Mouse (Mus musculus): ENCODE measurements around the gene Klf7. TPM values are rescaled to one million over a fixed set of nuclear protein-coding genes. Genes with fewer than 3 reads are reported as not detected.

Gene Klf7
- polyA plus RNA-seq, 1 experiment: 22.6 TPM

GRCm38 (mm10) chr1:64018466-64019077 lies 103.5 kb downstream of the Klf7 start:
- Histone ChIP-seq H3K4me1 (ENCODE audit: control insufficient read depth, insufficient read depth, low read length) (no peaks in the 10 kb centered on the region), H3K9me3 (replicated peaks; ENCODE audit: control insufficient read depth, insufficient read depth, low read length, poor library complexity, severe bottlenecking) (no peaks in the 10 kb centered on the region), H3K4me3 (ENCODE audit: low read depth, low read length) (no peak overlapping the region), H3K9ac (ENCODE audit: low read depth, poor library complexity, severe bottlenecking) (no peak overlapping the region), H3K27me3 (ENCODE audit: control insufficient read depth, insufficient read depth, low read length, poor library complexity, severe bottlenecking) (no peaks in the 10 kb centered on the region), H3K27ac (ENCODE audit: insufficient read depth, low read length) (no peak overlapping the region), H3K36me3 (ENCODE audit: control insufficient read depth, insufficient read depth, low read length, poor library complexity, severe bottlenecking) (no peaks in the 10 kb centered on the region)
- TF ChIP-seq CTCF (IDR thresholded peaks at IDR 0.05; ENCODE audit: low read depth, low read length): no peak
- no peak for TF ChIP-seq POLR2A (IDR thresholded peaks at IDR 0.05; ENCODE audit: insufficient read depth, low read length)
- TF ChIP-seq EP300 (IDR thresholded peaks at IDR 0.05; ENCODE audit: insufficient read depth, low read depth, low read length): no peak

GRCm38 (mm10) chr1:64014091-64014490 lies 108.0 kb downstream of the Klf7 start:
- TF ChIP-seq CTCF (IDR thresholded peaks at IDR 0.05; ENCODE audit: low read depth, low read length) (no peak), POLR2A (IDR thresholded peaks at IDR 0.05; ENCODE audit: insufficient read depth, low read length) (no peak), EP300 (IDR thresholded peaks at IDR 0.05; ENCODE audit: insufficient read depth, low read depth, low read length) (no peak)
- H3K27ac ChIP-seq (ENCODE audit: insufficient read depth, low read length): no peak overlapping the region
- no peaks in the 10 kb centered on the region for H3K4me1 ChIP-seq (ENCODE audit: control insufficient read depth, insufficient read depth, low read length)
- no peaks in the 10 kb centered on the region for H3K36me3 ChIP-seq (ENCODE audit: control insufficient read depth, insufficient read depth, low read length, poor library complexity, severe bottlenecking)
- H3K9ac ChIP-seq (ENCODE audit: low read depth, poor library complexity, severe bottlenecking): no peak overlapping the region
- no peaks in the 10 kb centered on the region for H3K27me3 ChIP-seq (ENCODE audit: control insufficient read depth, insufficient read depth, low read length, poor library complexity, severe bottlenecking)
- H3K4me3 ChIP-seq (ENCODE audit: low read depth, low read length): no peak overlapping the region
- no peaks in the 10 kb centered on the region for H3K9me3 ChIP-seq (replicated peaks; ENCODE audit: control insufficient read depth, insufficient read depth, low read length, poor library complexity, severe bottlenecking)

GRCm38 (mm10) chr1:64008994-64009393 lies 113.1 kb downstream of the Klf7 start:
- H3K9me3 ChIP-seq (replicated peaks; ENCODE audit: control insufficient read depth, insufficient read depth, low read length, poor library complexity, severe bottlenecking): no peaks in the 10 kb centered on the region
- no peak for TF ChIP-seq EP300 (IDR thresholded peaks at IDR 0.05; ENCODE audit: insufficient read depth, low read depth, low read length)
- no peak for TF ChIP-seq CTCF (IDR thresholded peaks at IDR 0.05; ENCODE audit: low read depth, low read length)
- no peak for TF ChIP-seq POLR2A (IDR thresholded peaks at IDR 0.05; ENCODE audit: insufficient read depth, low read length)

DNA sequence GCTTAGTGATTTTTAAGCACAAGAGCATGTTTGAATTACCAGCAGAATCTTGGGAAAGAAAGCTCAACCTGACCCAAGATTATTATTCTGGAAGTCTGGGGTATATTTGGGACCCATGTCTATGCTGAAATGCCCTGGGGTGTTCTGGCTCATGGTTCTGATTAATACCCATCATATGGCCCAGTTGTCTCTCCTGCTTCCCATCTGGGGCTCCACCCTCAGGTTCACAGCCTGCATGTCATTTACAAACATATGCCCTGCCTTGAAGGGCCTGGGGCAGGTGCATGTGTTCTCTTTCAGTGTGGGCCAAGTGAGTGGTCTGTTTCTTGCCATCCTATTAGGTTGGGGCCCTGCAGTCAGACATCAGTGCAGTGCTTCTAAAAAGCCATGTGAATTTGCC lies 114.1 kb downstream of the Klf7 start:
- Histone ChIP-seq H3K27me3 (ENCODE audit: control insufficient read depth, insufficient read depth, low read length, poor library complexity, severe bottlenecking) (no peaks in the 10 kb centered on the region), H3K27ac (ENCODE audit: insufficient read depth, low read length) (no peak overlapping the region), H3K9me3 (replicated peaks; ENCODE audit: control insufficient read depth, insufficient read depth, low read length, poor library complexity, severe bottlenecking) (no peaks in the 10 kb centered on the region), H3K4me1 (ENCODE audit: control insufficient read depth, insufficient read depth, low read length) (peaks cover 4% of the 10 kb centered on the region), H3K9ac (ENCODE audit: low read depth, poor library complexity, severe bottlenecking) (no peak overlapping the region), H3K36me3 (ENCODE audit: control insufficient read depth, insufficient read depth, low read length, poor library complexity, severe bottlenecking) (no peaks in the 10 kb centered on the region), H3K4me3 (ENCODE audit: low read depth, low read length) (no peak overlapping the region)
- TF ChIP-seq POLR2A (IDR thresholded peaks at IDR 0.05; ENCODE audit: insufficient read depth, low read length) (no peak), EP300 (IDR thresholded peaks at IDR 0.05; ENCODE audit: insufficient read depth, low read depth, low read length) (no peak), CTCF (IDR thresholded peaks at IDR 0.05; ENCODE audit: low read depth, low read length) (no peak)

More at GRCm38 (mm10) chr1:64008994-64009393, 113.1 kb downstream of the Klf7 start:
- Histone ChIP-seq H3K4me1 (ENCODE audit: control insufficient read depth, insufficient read depth, low read length) (peaks cover 4% of the 10 kb centered on the region), H3K27me3 (ENCODE audit: control insufficient read depth, insufficient read depth, low read length, poor library complexity, severe bottlenecking) (no peaks in the 10 kb centered on the region), H3K4me3 (ENCODE audit: low read depth, low read length) (no peak overlapping the region), H3K36me3 (ENCODE audit: control insufficient read depth, insufficient read depth, low read length, poor library complexity, severe bottlenecking) (no peaks in the 10 kb centered on the region), H3K27ac (ENCODE audit: insufficient read depth, low read length) (no peak overlapping the region), H3K9ac (ENCODE audit: low read depth, poor library complexity, severe bottlenecking) (no peak overlapping the region)

DNA sequence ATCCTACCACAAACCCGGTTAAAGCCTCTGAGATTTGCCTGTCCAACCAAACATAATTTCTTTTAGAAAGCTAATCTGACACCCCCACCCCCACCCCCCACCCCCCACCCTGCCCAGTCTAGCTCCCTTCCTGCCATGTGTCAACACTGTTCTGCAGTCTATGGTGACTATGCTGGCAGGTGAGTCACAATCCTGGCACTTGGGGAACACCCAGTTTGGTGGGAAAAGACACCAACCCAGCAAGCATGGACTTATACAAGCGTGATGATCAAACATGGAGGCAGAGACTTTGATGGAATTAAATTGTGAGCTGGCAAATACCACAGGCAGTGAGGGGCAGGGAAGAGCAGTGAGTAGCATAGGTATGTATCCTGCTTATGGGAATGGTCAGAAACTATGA lies 116.9 kb downstream of the Klf7 start:
- no peak overlapping the region for H3K9ac ChIP-seq (ENCODE audit: low read depth, poor library complexity, severe bottlenecking)
- no peaks in the 10 kb centered on the region for H3K9me3 ChIP-seq (replicated peaks; ENCODE audit: control insufficient read depth, insufficient read depth, low read length, poor library complexity, severe bottlenecking)
- peaks cover 4% of the 10 kb centered on the region for H3K4me1 ChIP-seq (ENCODE audit: control insufficient read depth, insufficient read depth, low read length)
- TF ChIP-seq POLR2A (IDR thresholded peaks at IDR 0.05; ENCODE audit: insufficient read depth, low read length): no peak
- no peak for TF ChIP-seq EP300 (IDR thresholded peaks at IDR 0.05; ENCODE audit: insufficient read depth, low read depth, low read length)
- TF ChIP-seq CTCF (IDR thresholded peaks at IDR 0.05; ENCODE audit: low read depth, low read length): no peak
- H3K4me3 ChIP-seq (ENCODE audit: low read depth, low read length): no peak overlapping the region
- no peak overlapping the region for H3K27ac ChIP-seq (ENCODE audit: insufficient read depth, low read length)
- H3K27me3 ChIP-seq (ENCODE audit: control insufficient read depth, insufficient read depth, low read length, poor library complexity, severe bottlenecking): no peaks in the 10 kb centered on the region
- H3K36me3 ChIP-seq (ENCODE audit: control insufficient read depth, insufficient read depth, low read length, poor library complexity, severe bottlenecking): no peaks in the 10 kb centered on the region

GRCm38 (mm10) chr1:64003525-64004291 lies 118.4 kb downstream of the Klf7 start:
- no peak overlapping the region for H3K4me3 ChIP-seq (ENCODE audit: low read depth, low read length)
- no peaks in the 10 kb centered on the region for H3K9me3 ChIP-seq (replicated peaks; ENCODE audit: control insufficient read depth, insufficient read depth, low read length, poor library complexity, severe bottlenecking)
- H3K9ac ChIP-seq (ENCODE audit: low read depth, poor library complexity, severe bottlenecking): no peak overlapping the region
- no peaks in the 10 kb centered on the region for H3K36me3 ChIP-seq (ENCODE audit: control insufficient read depth, insufficient read depth, low read length, poor library complexity, severe bottlenecking)
- TF ChIP-seq CTCF (IDR thresholded peaks at IDR 0.05; ENCODE audit: low read depth, low read length) (no peak), POLR2A (IDR thresholded peaks at IDR 0.05; ENCODE audit: insufficient read depth, low read length) (no peak), EP300 (IDR thresholded peaks at IDR 0.05; ENCODE audit: insufficient read depth, low read depth, low read length) (no peak)
- no peak overlapping the region for H3K27ac ChIP-seq (ENCODE audit: insufficient read depth, low read length)
- H3K27me3 ChIP-seq (ENCODE audit: control insufficient read depth, insufficient read depth, low read length, poor library complexity, severe bottlenecking): no peaks in the 10 kb centered on the region
- peaks cover 3% of the 10 kb centered on the region for H3K4me1 ChIP-seq (ENCODE audit: control insufficient read depth, insufficient read depth, low read length)
